In genomic region chr7:27604661-27605348, GRCm38 (mm10) we compare ENCODE assay signal across 8 mouse cellular contexts. TPM values are rescaled to one million over a fixed set of nuclear protein-coding genes. Genes with fewer than 3 reads are reported as not detected.
DNase-seq lines count a peak whose midpoint lies in the region; ATAC-seq and TF ChIP-seq lines count a peak whose summit lies in the region.

No protein-coding gene starts in this region.

- H3K27ac ChIP-seq in heart, embryonic 14.5 days (replicated peaks in 1 of 2; ENCODE audit: control insufficient read depth in 1 of 2, insufficient read depth in 1 of 2, low read depth in 2 of 2, low read length in 2 of 2), result peak overlapping the region; percentile 53 to 56
- peak overlapping the region; percentile 73 for H3K27ac ChIP-seq in forebrain, postnatal 0 days (ENCODE audit: low read depth, low read length)
- H3K27ac ChIP-seq in stomach, embryonic 15.5 days, result peak overlapping the region; percentile 48

- H3K4me1 ChIP-seq in heart, embryonic 14.5 days (ENCODE audit: control insufficient read depth in 2 of 2, insufficient read depth in 2 of 2, low read length in 2 of 2), result peaks cover 66 to 91% of the 10 kb centered on the region in 2 experiments
- H3K4me1 ChIP-seq in forebrain, postnatal 0 days (ENCODE audit: insufficient read depth), result peaks cover 25% of the 10 kb centered on the region
- H3K4me1 ChIP-seq in stomach, embryonic 15.5 days, result peaks cover 33% of the 10 kb centered on the region

- no peak for DNase-seq in heart, postnatal 36 days
- DNase-seq in lung, postnatal 10 days, result peak; percentile 19
- no peak for DNase-seq in lung, postnatal 25 days (ENCODE audit: low spot score)
- peak; percentile 39 for DNase-seq in forebrain, postnatal 0 days
- no peak for DNase-seq in frontal cortex, postnatal 14 days (ENCODE audit: low spot score in 2 of 2)
- DNase-seq in retina, embryonic 14.5 days (ENCODE audit: low spot score), result no peak

- H3K9me3 ChIP-seq in heart, embryonic 14.5 days (ENCODE audit: control insufficient read depth, low read length), result no peaks in the 10 kb centered on the region
- no peaks in the 10 kb centered on the region for H3K9me3 ChIP-seq in forebrain, postnatal 0 days (ENCODE audit: low read length)
- no peaks in the 10 kb centered on the region for H3K9me3 ChIP-seq in stomach, embryonic 15.5 days

- H3K4me3 ChIP-seq in heart, embryonic 14.5 days (ENCODE audit: control insufficient read depth in 1 of 2, insufficient read depth in 1 of 2, low read depth in 1 of 2, low read length in 2 of 2), result no peak overlapping the region
- no peak overlapping the region for H3K4me3 ChIP-seq in forebrain, postnatal 0 days (ENCODE audit: low read depth, low read length)
- no peak overlapping the region for H3K4me3 ChIP-seq in stomach, embryonic 15.5 days (replicated peaks)

- ATAC-seq in heart, embryonic 14.5 days (ENCODE audit: insufficient number of reproducible peaks, insufficient read depth, low FRiP score, low read depth), result no peak
- ATAC-seq in forebrain, postnatal 0 days, result no peak; the same call in 1 of the 2 replicates
- no peak for ATAC-seq in stomach, embryonic 15.5 days (ENCODE audit: insufficient read depth, low FRiP score, low read depth)

- H3K4me2 ChIP-seq in heart, embryonic 14.5 days (ENCODE audit: low read length), result no peak overlapping the region; the same call in 1 of the 2 replicates
- no peak overlapping the region for H3K4me2 ChIP-seq in forebrain, postnatal 0 days (ENCODE audit: low read depth)
- no peak overlapping the region for H3K4me2 ChIP-seq in stomach, embryonic 15.5 days

- no peaks in the 10 kb centered on the region for H3K27me3 ChIP-seq in heart, embryonic 14.5 days (ENCODE audit: control insufficient read depth, insufficient read depth, low read length)
- no peaks in the 10 kb centered on the region for H3K27me3 ChIP-seq in forebrain, postnatal 0 days (ENCODE audit: insufficient read depth, low read length)
- H3K27me3 ChIP-seq in stomach, embryonic 15.5 days (replicated peaks), result no peaks in the 10 kb centered on the region

- WGBS in heart, embryonic 14.5 days, result 44% methylated on average over 5 of the region's 5 CpGs
- WGBS in forebrain, postnatal 0 days, result 37% methylated on average over 5 of the region's 5 CpGs
- 46% methylated on average over 5 of the region's 5 CpGs for WGBS in stomach, embryonic 15.5 days

- peak overlapping the region; percentile 52 for H3K9ac ChIP-seq in heart, embryonic 14.5 days (ENCODE audit: low read length)
- H3K9ac ChIP-seq in forebrain, postnatal 0 days, result peak overlapping the region; percentile 31; the same call in 1 of the 2 replicates
- H3K9ac ChIP-seq in stomach, embryonic 15.5 days, result no peak overlapping the region

- H3K36me3 ChIP-seq in heart, embryonic 14.5 days (ENCODE audit: control insufficient read depth, insufficient read depth, low read length), result peaks cover 13% of the 10 kb centered on the region
- H3K36me3 ChIP-seq in forebrain, postnatal 0 days (ENCODE audit: insufficient read depth), result peaks cover 15% of the 10 kb centered on the region
- H3K36me3 ChIP-seq in stomach, embryonic 15.5 days, result peaks cover 15% of the 10 kb centered on the region

- no peak for TF ChIP-seq CTCF in forebrain, postnatal 0 days (IDR thresholded peaks at IDR 0.05; ENCODE audit: low read depth)

- intact Hi-C loops in heart, postnatal 36 days (cut with DNase I), result no loop called here

RNA-seq across cellular contexts. Expression of gene Akt2, which starts 13.5 kb away (rescaled TPM):
- 66.5 and 76.0 TPM in 2 replicates for polyA plus RNA-seq in heart, embryonic 14.5 days (2014; fragmentation: Nextera tagmentation; extraction: Ambion mirVana)
- 100 to 1,000 TPM; 172 to 194 TPM for total RNA-seq in heart, postnatal 36 days (2021)
- 61.1 and 64.2 TPM in 2 replicates for total RNA-seq in forebrain, postnatal 0 days (2014; rRNA removed)
- polyA plus RNA-seq in forebrain, postnatal 0 days (2015; fragmentation: Nextera tagmentation; extraction: Ambion mirVana), result 53.7 and 53.9 TPM in 2 replicates
- polyA plus RNA-seq in stomach, embryonic 15.5 days (2015; fragmentation: Nextera tagmentation; extraction: Ambion mirVana), result 77.7 and 82.3 TPM in 2 replicates

RNA-seq across cellular contexts. Expression of gene Ttc9b, which starts 48.9 kb away (rescaled TPM):
- 0.32 TPM in 1 of 2 replicates, not detected in the other for polyA plus RNA-seq in heart, embryonic 14.5 days (2014; fragmentation: Nextera tagmentation; extraction: Ambion mirVana)
- total RNA-seq in heart, postnatal 36 days (2021), result not detected
- 95.8 and 111 TPM in 2 replicates for total RNA-seq in forebrain, postnatal 0 days (2014; rRNA removed)
- polyA plus RNA-seq in forebrain, postnatal 0 days (2015; fragmentation: Nextera tagmentation; extraction: Ambion mirVana), result 116 and 118 TPM in 2 replicates
- 1.6 and 1.8 TPM in 2 replicates for polyA plus RNA-seq in stomach, embryonic 15.5 days (2015; fragmentation: Nextera tagmentation; extraction: Ambion mirVana)

RNA-seq across cellular contexts. Expression of gene 2310022A10Rik, which starts 51.8 kb away (rescaled TPM):
- polyA plus RNA-seq in heart, embryonic 14.5 days (2014; fragmentation: Nextera tagmentation; extraction: Ambion mirVana), result 31.0 TPM in 2 replicates
- total RNA-seq in heart, postnatal 36 days (2021), result 10 to 100 TPM; 67.6 to 69.0 TPM
- total RNA-seq in forebrain, postnatal 0 days (2014; rRNA removed), result 7.5 and 8.7 TPM in 2 replicates
- 26.3 and 28.1 TPM in 2 replicates for polyA plus RNA-seq in forebrain, postnatal 0 days (2015; fragmentation: Nextera tagmentation; extraction: Ambion mirVana)
- polyA plus RNA-seq in stomach, embryonic 15.5 days (2015; fragmentation: Nextera tagmentation; extraction: Ambion mirVana), result 21.0 and 23.4 TPM in 2 replicates

RNA-seq across cellular contexts. Expression of gene Pld3, which starts 51.8 kb away (rescaled TPM):
- 54.5 and 61.7 TPM in 2 replicates for polyA plus RNA-seq in heart, embryonic 14.5 days (2014; fragmentation: Nextera tagmentation; extraction: Ambion mirVana)
- total RNA-seq in heart, postnatal 36 days (2021), result 10 to 100 TPM; 26.0 to 29.0 TPM
- 144 and 219 TPM in 2 replicates for total RNA-seq in forebrain, postnatal 0 days (2014; rRNA removed)
- polyA plus RNA-seq in forebrain, postnatal 0 days (2015; fragmentation: Nextera tagmentation; extraction: Ambion mirVana), result 205 and 246 TPM in 2 replicates
- polyA plus RNA-seq in stomach, embryonic 15.5 days (2015; fragmentation: Nextera tagmentation; extraction: Ambion mirVana), result 77.5 and 81.0 TPM in 2 replicates

Comparison
In these comparisons a context has a peak if more than half of its experiments do, and no peak if none do; other contexts are left out.
1. DNase-seq: peak in lung, postnatal 10 days (single experiment) and forebrain, postnatal 0 days (single experiment); none in heart, postnatal 36 days (0 of 2), lung, postnatal 25 days (single experiment), frontal cortex, postnatal 14 days (0 of 2) and retina, embryonic 14.5 days (single experiment).
2. RNA of gene Ttc9b, which starts 48.9 kb away (polyA plus RNA-seq): 116 to 118 TPM in forebrain, postnatal 0 days; 1.6 to 1.8 TPM in stomach, embryonic 15.5 days and 0.32 TPM in heart, embryonic 14.5 days; every median in the first group is over 10 times any median in the second.
3. Peak in every context shown above with its lines, with median percentiles within 50 percentile points of each other: H3K27ac ChIP-seq.